Comparison of ENCODE assay signal across 11 mouse cellular contexts in the genomic region with DNA sequence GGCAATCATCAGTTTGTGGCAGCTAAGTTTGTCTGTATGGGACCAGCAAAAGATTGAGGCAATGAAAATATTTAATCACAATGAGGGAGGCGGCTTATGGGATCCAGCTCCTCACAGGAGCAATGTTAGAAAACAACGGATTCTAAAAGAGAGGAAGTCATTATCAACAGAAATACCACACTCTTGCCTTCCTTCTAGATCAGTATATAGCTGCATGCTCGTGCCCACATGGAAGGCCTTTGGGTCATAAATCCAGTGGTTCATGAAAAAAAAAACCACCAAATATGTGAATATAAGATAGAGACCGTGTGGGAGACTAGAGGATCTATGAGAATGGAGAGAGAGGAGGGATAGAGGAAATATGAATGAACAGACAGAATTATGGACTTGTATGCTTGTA.
"Had no signal": no experiment of that assay in that cellular context is flagged by ENCODE, and none has a peak within 500 bp of the region (broad histone marks: within the 10 kb centered on the region; RNA-seq: fewer than 3 reads in every experiment).

No protein-coding gene starts in this region.

- DNase-seq: liver, embryonic 13.5 days; liver, postnatal 0 days; lung, adult 2 months; lung, postnatal 14 days; lung, postnatal 36 days; midbrain, embryonic 14.5 days; right cerebral cortex, postnatal 14 days; thymus, postnatal 14 days; thymus, postnatal 36 days had no signal

- ATAC-seq: liver, postnatal 0 days; lung, postnatal 0 days; midbrain, embryonic 16.5 days had no signal
